Mouse (Mus musculus) spleen, adult 2 months (tissue): Measurements from ENCODE around the gene Sh2d6.
"Not testable (repeated sequence)": the region's sequence is repeated elsewhere in the genome, so short reads cannot be mapped to it uniquely, and the experiment has no call there.

Source experiments
- CTCF ChIP-seq: fragments of 200-500 bp; IDR thresholded peaks from 2 replicates; pipeline ENCODE4 v1.5.1; 2011; ENCODE audit warnings: mild to moderate bottlenecking, inconsistent platforms; ENCODE audit not compliant: insufficient read depth, insufficient read length, insufficient replicate concordance; ENCODE audit errors: extremely low read depth
- POLR2A ChIP-seq: fragments of 200-500 bp; IDR thresholded peaks from 2 replicates; pipeline ENCODE4 v1.6.1; 2011; ENCODE audit warnings: low read depth, low read length, inconsistent platforms

DNA sequence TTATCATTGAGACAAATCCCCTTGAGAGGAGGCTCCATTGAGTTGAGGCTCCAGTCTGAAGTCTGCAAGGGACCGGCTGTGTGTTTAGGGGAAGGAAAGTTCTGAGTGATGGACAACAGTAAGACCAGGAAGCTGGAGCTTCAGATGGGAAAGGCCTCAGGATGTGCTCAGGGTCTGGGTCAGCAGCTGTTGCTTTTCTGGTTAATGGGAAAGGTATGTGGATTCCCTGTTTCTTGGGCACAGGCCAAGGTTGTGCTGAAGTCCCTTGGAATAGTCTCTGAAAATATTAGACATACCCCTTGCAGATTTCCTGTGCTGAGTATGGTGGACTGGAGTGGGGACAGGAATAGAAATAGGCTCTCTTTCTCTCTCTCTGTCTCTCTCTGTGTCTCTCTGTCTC is 12.0 kb upstream of the Sh2d6 start:
- TF ChIP-seq CTCF, POLR2A: not testable (repeated sequence)
